Comparison of ENCODE assay signal across 8 mouse cellular contexts in the genomic region with DNA sequence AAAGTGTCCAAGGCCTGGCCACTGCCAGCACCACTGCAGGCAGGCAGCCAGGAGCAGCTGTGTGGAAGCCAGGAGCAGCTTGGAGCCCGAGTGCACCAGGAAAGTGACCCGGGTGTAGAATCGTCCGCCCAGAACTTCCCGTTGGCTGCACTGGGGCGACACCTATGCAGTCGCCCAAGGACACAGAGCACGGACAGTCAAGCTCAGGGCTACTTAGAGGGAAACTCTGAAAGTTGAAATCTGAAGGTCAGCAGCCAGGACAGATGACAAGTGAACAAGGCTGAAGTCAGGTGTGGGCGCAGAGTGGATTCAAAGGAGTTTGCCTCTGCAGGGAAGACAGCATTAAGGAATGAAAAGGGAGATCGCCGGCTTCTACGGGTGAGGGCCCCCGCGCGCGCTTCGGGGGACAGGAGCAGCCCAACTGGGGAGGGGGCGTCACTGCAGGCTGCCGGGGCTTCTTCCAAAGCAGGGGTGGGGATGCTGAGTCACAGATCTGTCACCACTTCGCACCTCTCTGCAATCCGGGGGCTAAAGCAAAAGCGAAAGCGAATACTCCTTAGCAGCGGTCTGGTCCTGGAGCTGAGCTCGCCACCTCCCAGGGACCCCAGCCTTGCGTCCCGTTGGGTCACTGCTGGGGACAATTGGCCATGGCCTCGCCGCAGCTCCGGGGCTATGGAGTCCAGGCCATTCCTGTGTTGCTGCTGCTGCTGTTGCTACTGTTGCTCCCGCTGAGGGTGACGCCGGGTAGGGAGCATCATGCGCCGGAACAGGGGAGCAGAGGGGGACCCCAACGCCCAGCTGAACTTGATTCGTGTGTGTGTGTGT. TPM values are rescaled to one million over a fixed set of nuclear protein-coding genes. Genes with fewer than 3 reads are reported as not detected.
DNase-seq lines count a peak whose midpoint lies in the region; ATAC-seq lines count a peak whose summit lies in the region.

Il15ra (plus strand) TSS at position 90 of the 825 bp plus-strand sequence.

- H3K9ac ChIP-seq in hindbrain, embryonic 11.5 days (ENCODE audit: low read depth, low read length) = peak within 1 kb of the TSS; percentile 42

- H3K27ac ChIP-seq in hindbrain, embryonic 11.5 days (ENCODE audit: low read depth, low read length) = no peak within 1 kb of the TSS

- H3K9me3 ChIP-seq in hindbrain, embryonic 11.5 days (ENCODE audit: control insufficient read depth, low read length) = no peaks in the 10 kb centered on the region

- DNase-seq in Muller cell, postnatal 12 days (ENCODE audit: inconsistent ontology term) = peak; percentile 75
- DNase-seq in cerebellum, postnatal 14 days = peak; percentile 50 to 61
- peak; percentile 28 to 31 for DNase-seq in frontal cortex, postnatal 14 days (ENCODE audit: low spot score in 2 of 2)
- DNase-seq in hindbrain, embryonic 11.5 days (ENCODE audit: low spot score) = peak; percentile 54
- DNase-seq in layer of hippocampus, postnatal 14 days (ENCODE audit: low spot score in 2 of 2) = peak; percentile 40 to 56
- peak; percentile 77 for DNase-seq in lung, postnatal 25 days (ENCODE audit: low spot score)
- peak; percentile 50 for DNase-seq in retina, embryonic 14.5 days (ENCODE audit: low spot score)
- DNase-seq in thymus, postnatal 4 days = peak; percentile 70

- peak; percentile 69 for ATAC-seq in hindbrain, embryonic 11.5 days (ENCODE audit: low FRiP score)

- no peaks in the 10 kb centered on the region for H3K4me1 ChIP-seq in hindbrain, embryonic 11.5 days (replicated peaks; ENCODE audit: control insufficient read depth, insufficient read depth, low read length)

- peak within 1 kb of the TSS; percentile 94 for H3K4me2 ChIP-seq in hindbrain, embryonic 11.5 days (replicated peaks; ENCODE audit: low read depth, low read length)

- H3K36me3 ChIP-seq in hindbrain, embryonic 11.5 days (ENCODE audit: control insufficient read depth, insufficient read depth, low read length) = no peaks in the 10 kb centered on the region

- peaks cover 11% of the 10 kb centered on the region; the same call in 1 of the 2 replicates for H3K27me3 ChIP-seq in hindbrain, embryonic 11.5 days (ENCODE audit: control insufficient read depth, insufficient read depth, low read length)

- 0% methylated on average over 37 of the region's 37 CpGs for whole genome bisulfite sequencing in hindbrain, embryonic 11.5 days

- H3K4me3 ChIP-seq in hindbrain, embryonic 11.5 days (ENCODE audit: low read depth, low read length) = peak within 1 kb of the TSS; percentile 53

RNA-seq across cellular contexts. Expression of gene Il15ra, which starts in this region (rescaled TPM):
- polyA plus RNA-seq in hindbrain, embryonic 11.5 days (2014; fragmentation: Nextera tagmentation; extraction: Ambion mirVana) = 0.25 and 0.39 TPM in 2 replicates
- 1 to 10 TPM; 4.9 to 6.7 TPM for total RNA-seq in layer of hippocampus, postnatal 14 days (2021)

Comparison
In these comparisons a context has a peak if more than half of its experiments do, and no peak if none do; other contexts are left out.
1. Peak in DNase-seq, ATAC-seq, H3K4me3 ChIP-seq, H3K9ac ChIP-seq and H3K4me2 ChIP-seq in hindbrain, embryonic 11.5 days; RNA of the gene not detected or under 1 TPM.